Mouse (Mus musculus) midbrain, embryonic 10.5 days (tissue): ENCODE measurements around the gene Mafk. TPM values are rescaled to one million over a fixed set of nuclear protein-coding genes. Genes with fewer than 3 reads are reported as not detected.

Experiments
- DNase-seq: peaks from one replicate; pipeline ENCODE4 v3.0.0-alpha.2; 2017; ENCODE audit warnings: low spot score
- H3K27ac ChIP-seq: fragments of 300-500 bp; sonication (generic); replicated peaks from 2 replicates; pipeline ENCODE4 v1.5.1; 2016; ENCODE audit warnings: mild to moderate bottlenecking
- H3K27me3 ChIP-seq: fragments of 300-500 bp; sonication (generic); 2 replicates; pipeline ENCODE4 v1.6.1; 2016; ENCODE audit warnings: low read depth, mild to moderate bottlenecking; ENCODE audit not compliant: poor library complexity, severe bottlenecking
- H3K36me3 ChIP-seq: fragments of 300-500 bp; sonication (generic); 2 replicates; pipeline ENCODE4 v1.6.1; 2016; ENCODE audit warnings: mild to moderate bottlenecking, moderate library complexity
- H3K4me1 ChIP-seq: fragments of 300-500 bp; sonication (generic); 2 replicates; pipeline ENCODE4 v1.6.1; 2016
- H3K4me3 ChIP-seq: fragments of 300-500 bp; sonication (generic); 2 replicates; pipeline ENCODE4 v1.5.1; 2016; ENCODE audit warnings: mild to moderate bottlenecking, moderate library complexity
- H3K9me3 ChIP-seq: fragments of 300-500 bp; sonication (generic); replicated peaks from 2 replicates; pipeline ENCODE4 v1.6.1; 2016; ENCODE audit warnings: mild to moderate bottlenecking
- WGBS: fragments of 180-500 bp; shearing (Covaris S2); methylation state at CpG from one replicate; pipeline ENCODE4 v1.1.7; 2016; 5-methylcytosine and 5-hydroxymethylcytosine counted together
- polyA plus RNA-seq: library from polyadenylated mRNA; unstranded; fragments of >200 nt; fragmentation: Nextera tagmentation; extraction: Ambion mirVana; gene quantifications from 2 replicates; pipeline ENCODE4 v1.2.1, GENCODE M21; 2016

Mafk gene
- polyA plus RNA-seq, 1 experiment from 2014 or later = 9.7 TPM

DNA sequence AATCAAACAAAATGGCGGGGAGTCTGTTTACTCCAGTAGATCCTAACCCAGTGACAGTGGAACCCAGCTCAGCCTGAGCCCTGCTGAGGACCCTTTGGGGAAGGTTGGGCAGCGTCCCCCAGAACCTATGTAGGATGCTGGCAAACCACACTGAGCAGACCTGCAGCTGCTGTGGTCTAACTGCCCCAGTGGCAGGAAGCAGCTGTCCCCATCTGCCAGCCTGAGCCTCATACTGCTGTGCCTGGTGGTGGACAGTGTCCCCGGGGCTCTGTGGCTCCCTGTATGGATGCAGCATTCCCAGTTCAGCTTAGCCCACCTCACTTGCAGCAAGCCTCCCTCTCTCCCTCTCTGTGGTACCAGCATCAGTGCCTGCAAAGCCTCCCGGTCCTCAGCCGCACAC lies 14.3 kb upstream of the Mafk start:
- H3K36me3 ChIP-seq = peaks cover 23% of the 10 kb centered on the region
- no peak for DNase-seq
- H3K4me1 ChIP-seq = peaks cover 13% of the 10 kb centered on the region
- no peaks in the 10 kb centered on the region for H3K27me3 ChIP-seq
- H3K9me3 ChIP-seq = no peaks in the 10 kb centered on the region
- H3K27ac ChIP-seq = no peak overlapping the region
- 83% methylated on average over 5 of the region's 5 CpGs for WGBS
- no peak overlapping the region for H3K4me3 ChIP-seq

DNA sequence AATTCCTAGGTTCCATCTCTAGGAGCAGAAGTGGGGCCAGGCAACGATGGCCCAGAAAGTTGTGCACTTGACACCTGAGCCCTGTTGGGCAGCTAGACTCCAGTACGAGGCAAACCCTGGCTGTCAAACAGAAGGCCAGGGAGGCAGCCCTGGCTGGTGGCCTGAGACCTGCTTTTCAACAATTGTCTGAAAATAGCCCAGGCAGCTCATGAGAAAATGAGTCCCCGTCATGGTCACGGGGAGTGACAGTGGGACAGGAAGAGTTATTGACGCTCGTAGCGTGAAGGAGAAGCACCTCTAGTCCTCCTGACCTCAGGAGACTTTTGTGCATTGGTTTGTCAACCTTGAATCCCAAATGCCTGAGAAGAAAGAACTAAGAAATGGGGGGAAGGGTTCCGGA lies 9.9 kb upstream of the Mafk start:
- Histone ChIP-seq H3K4me1 (no peaks in the 10 kb centered on the region), H3K9me3 (no peaks in the 10 kb centered on the region), H3K4me3 (no peak overlapping the region), H3K27ac (no peak overlapping the region), H3K27me3 (no peaks in the 10 kb centered on the region), H3K36me3 (no peaks in the 10 kb centered on the region)
- no peak for DNase-seq
- 87% methylated on average over 8 of the region's 8 CpGs for WGBS

DNA sequence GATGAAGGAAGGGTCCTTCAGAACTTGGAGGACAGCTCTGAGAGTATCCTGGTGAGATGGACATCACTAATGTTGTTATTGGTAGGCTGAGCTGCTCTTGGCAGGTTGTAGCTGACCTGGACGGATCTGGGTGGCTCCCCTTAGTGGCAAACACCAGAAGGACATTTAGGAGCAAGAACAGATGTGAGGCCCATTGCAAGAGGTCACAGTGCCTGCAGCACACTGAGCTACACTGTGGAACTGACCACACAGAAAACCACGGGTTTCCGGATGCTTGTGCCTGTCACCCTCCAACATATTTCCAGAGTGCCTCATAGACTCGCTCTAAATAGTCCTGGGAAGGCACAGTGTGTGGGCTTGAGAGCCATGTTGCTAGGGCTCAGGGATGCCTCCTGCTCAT lies 1.8 kb upstream of the Mafk start:
- no peak overlapping the region for H3K4me3 ChIP-seq
- 60% methylated on average over 4 of the region's 4 CpGs for WGBS

DNA sequence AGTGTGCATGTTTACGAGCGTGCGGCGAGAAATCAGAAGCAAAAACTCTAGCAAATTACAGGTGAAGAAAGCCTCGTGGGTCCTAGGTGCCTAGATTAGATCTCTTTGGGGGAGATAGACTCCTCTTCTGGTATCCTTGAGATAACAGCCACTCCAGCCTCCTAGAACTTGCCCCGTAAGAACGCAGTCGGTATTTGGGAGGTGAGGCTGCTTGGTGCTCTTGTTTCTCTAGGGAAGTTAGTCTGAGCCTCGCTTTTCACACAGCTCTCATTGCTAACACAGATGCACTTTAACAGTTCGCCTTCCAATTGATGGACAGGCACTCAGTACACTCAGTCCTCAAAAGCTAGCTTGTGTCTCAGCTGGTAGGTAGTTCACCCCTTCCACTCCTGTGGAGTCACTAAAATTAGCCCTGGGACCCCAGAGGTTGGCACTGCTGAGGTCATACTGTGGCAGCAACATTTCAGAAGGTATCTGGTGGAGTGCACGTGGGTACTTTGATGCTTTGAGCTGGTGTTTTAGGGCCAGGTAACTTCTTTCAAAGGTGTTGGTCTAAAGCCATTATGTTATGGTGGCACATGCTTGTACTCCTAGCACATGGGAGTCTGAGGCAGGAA lies 954 bp downstream of the Mafk start:
- peak overlapping the region; percentile 82 for H3K27ac ChIP-seq
- no peaks in the 10 kb centered on the region for H3K9me3 ChIP-seq
- H3K27me3 ChIP-seq = peaks cover 26% of the 10 kb centered on the region
- WGBS = 25% methylated on average over 11 of the region's 11 CpGs
- DNase-seq = no peak
- H3K36me3 ChIP-seq = no peaks in the 10 kb centered on the region
- peak overlapping the region; percentile 93 for H3K4me3 ChIP-seq
- H3K4me1 ChIP-seq = peaks cover 63% of the 10 kb centered on the region

More for the DNA sequence above, 1.8 kb upstream of the Mafk start:
- H3K9me3 ChIP-seq = no peaks in the 10 kb centered on the region
- no peak for DNase-seq
- H3K36me3 ChIP-seq = no peaks in the 10 kb centered on the region
- H3K27me3 ChIP-seq = peaks cover 12% of the 10 kb centered on the region; the same call in 1 of the 2 replicates
- peaks cover 35% of the 10 kb centered on the region for H3K4me1 ChIP-seq
- H3K27ac ChIP-seq = no peak overlapping the region

DNA sequence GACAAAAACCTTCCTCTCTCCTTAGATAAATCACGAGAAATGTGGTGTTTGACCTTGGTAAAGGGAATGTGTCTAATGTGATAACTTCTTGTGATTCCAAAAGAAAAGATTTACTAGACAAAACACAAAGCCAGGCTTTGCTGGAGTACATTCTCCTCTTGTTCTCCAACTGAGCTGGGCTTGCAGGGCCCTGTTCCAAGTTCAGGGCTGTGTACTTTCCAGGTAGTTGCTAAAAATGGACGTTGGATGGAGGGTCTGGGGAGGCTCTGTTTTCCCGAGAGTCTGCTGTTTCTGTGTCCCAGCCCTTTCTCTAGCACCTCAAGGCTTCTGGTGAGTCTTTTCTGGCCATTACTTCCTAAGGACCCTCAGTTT lies 1.6 kb downstream of the Mafk start:
- DNase-seq = no peak
- H3K27ac ChIP-seq = no peak overlapping the region
- H3K4me1 ChIP-seq = peaks cover 70% of the 10 kb centered on the region
- WGBS = 61% methylated on average over 3 of the region's 3 CpGs
- H3K4me3 ChIP-seq = peak overlapping the region; percentile 93; the same call in 1 of the 2 replicates
- peaks cover 26% of the 10 kb centered on the region for H3K27me3 ChIP-seq
- H3K9me3 ChIP-seq = no peaks in the 10 kb centered on the region
- no peaks in the 10 kb centered on the region for H3K36me3 ChIP-seq

DNA sequence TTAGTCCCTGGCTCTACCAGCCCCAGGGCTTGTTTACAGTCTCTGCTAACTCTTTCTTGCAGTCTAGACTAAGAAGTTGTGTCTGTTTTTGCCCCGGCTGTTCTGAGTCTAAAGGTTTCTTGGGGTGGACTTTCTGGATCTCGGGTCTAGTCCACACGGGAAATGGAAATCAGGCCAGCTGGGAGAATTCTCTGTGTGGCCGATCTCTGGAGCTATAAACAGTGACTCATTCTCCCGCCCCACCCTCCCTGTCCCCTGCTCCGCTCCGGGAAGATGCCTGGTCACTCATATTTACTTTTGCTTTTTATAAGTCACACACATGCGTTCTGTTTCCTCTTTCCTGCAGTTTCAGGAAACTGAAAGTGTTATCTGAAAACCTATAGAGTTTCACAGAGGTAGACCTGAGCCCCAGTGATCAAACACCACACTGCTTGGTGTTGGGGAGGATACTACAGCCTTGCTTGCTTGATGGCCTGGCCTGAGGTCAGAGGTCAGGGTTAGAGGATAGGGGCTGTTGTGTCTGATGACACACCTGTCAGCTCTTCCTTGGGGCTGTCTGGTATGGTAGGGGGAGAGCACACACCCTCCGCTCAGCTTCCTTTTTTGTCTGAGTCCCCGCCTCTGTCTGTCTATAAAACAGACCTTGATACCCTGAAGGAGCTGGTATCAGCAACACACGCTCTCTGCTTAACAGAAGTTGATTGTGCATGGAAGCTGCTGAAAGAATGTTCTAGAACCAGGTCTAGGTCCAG lies 2.2 kb downstream of the Mafk start:
- 82% methylated on average over 11 of the region's 11 CpGs for WGBS
- DNase-seq = no peak
- H3K27me3 ChIP-seq = peaks cover 26% of the 10 kb centered on the region
- peaks cover 75% of the 10 kb centered on the region for H3K4me1 ChIP-seq
- H3K9me3 ChIP-seq = no peaks in the 10 kb centered on the region
- no peaks in the 10 kb centered on the region for H3K36me3 ChIP-seq
- H3K4me3 ChIP-seq = peak overlapping the region; percentile 93; the same call in 1 of the 2 replicates
- H3K27ac ChIP-seq = no peak overlapping the region

- no peaks in the 10 kb centered on the region for H3K9me3 ChIP-seq
- H3K36me3 ChIP-seq = peaks cover under 1% of the 10 kb centered on the region; the same call in 1 of the 2 replicates
- H3K4me1 ChIP-seq = peaks cover 81% of the 10 kb centered on the region
- no peak overlapping the region for H3K27ac ChIP-seq
- DNase-seq = no peak
- peaks cover 26% of the 10 kb centered on the region for H3K27me3 ChIP-seq
- WGBS = 88% methylated on average over 5 of the region's 5 CpGs
- H3K4me3 ChIP-seq = no peak overlapping the region
These were observed 2.8 kb downstream of the Mafk start for GRCm38 (mm10) chr5:139794137-139794536.

GRCm38 (mm10) chr5:139794938-139795337 lies 3.6 kb downstream of the Mafk start:
- H3K27me3 ChIP-seq = peaks cover 26% of the 10 kb centered on the region
- H3K9me3 ChIP-seq = no peaks in the 10 kb centered on the region
- H3K4me3 ChIP-seq = no peak overlapping the region
- WGBS = 76% methylated on average over 10 of the region's 10 CpGs
- 0 out of 2 replicates have a peak overlapping the region, but pooled peaks have one; percentile 88 for H3K27ac ChIP-seq
- H3K4me1 ChIP-seq = peaks cover 89% of the 10 kb centered on the region
- DNase-seq = no peak
- peaks cover 9% of the 10 kb centered on the region for H3K36me3 ChIP-seq

GRCm38 (mm10) chr5:139796001-139796620 lies 4.8 kb downstream of the Mafk start:
- H3K4me1 ChIP-seq = peaks cover 86% of the 10 kb centered on the region
- H3K27ac ChIP-seq = peak overlapping the region; percentile 88

GRCm38 (mm10) chr5:139796900-139797299 lies 5.6 kb downstream of the Mafk start:
- peak overlapping the region; percentile 46 for H3K4me3 ChIP-seq

More at GRCm38 (mm10) chr5:139796001-139796620, 4.8 kb downstream of the Mafk start:
- 80% methylated on average over 9 of the region's 9 CpGs for WGBS
- Histone ChIP-seq H3K36me3 (peaks cover 21% of the 10 kb centered on the region), H3K27me3 (peaks cover 29% of the 10 kb centered on the region), H3K9me3 (no peaks in the 10 kb centered on the region), H3K4me3 (no peak overlapping the region)
- DNase-seq = no peak

DNA sequence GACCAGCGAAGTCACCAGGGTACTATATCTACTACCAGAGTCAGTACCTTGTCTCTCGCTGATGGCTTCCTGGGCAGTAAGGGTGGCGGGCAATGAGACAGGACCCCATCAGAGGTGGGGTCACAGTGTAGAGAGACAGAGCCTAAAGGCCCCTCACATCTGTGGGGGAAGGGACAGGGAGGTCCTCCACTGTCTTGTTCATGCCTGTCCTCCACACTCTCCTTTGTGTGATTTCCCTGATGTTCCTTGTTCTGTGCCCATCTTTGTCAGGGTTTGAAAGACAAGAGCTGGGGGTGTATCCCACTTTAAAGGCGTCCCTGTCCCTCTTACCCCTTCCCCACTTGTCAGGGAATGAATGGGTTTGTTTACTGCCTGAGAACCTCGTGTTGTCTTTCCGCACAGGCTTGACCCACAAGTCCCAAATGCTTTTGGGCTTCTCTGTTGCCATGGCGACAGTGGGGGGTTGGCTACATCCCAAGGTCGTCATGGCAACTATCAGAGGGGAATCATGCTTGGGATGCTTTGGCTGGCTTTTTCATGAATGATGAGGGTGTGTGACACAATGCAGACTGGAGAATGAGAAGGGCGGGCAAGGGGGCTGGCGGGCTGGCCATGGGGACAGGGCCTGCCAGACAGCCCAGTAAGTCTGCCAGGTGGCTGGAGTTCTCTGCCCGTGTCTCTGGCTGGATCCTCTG lies 6.3 kb downstream of the Mafk start:
- H3K27ac ChIP-seq = peak overlapping the region; percentile 88
- H3K27me3 ChIP-seq = peaks cover 25% of the 10 kb centered on the region
- DNase-seq = peak; percentile 88
- peaks cover 71% of the 10 kb centered on the region for H3K4me1 ChIP-seq
- peaks cover 29% of the 10 kb centered on the region for H3K36me3 ChIP-seq
- WGBS = 20% methylated on average over 11 of the region's 11 CpGs
- peak overlapping the region; percentile 46 for H3K4me3 ChIP-seq
- H3K9me3 ChIP-seq = no peaks in the 10 kb centered on the region

More at GRCm38 (mm10) chr5:139796900-139797299, 5.6 kb downstream of the Mafk start:
- peaks cover 29% of the 10 kb centered on the region for H3K27me3 ChIP-seq
- peaks cover 78% of the 10 kb centered on the region for H3K4me1 ChIP-seq
- 31% methylated on average over 13 of the region's 13 CpGs for WGBS
- H3K36me3 ChIP-seq = peaks cover 27% of the 10 kb centered on the region
- H3K27ac ChIP-seq = peak overlapping the region; percentile 88
- no peaks in the 10 kb centered on the region for H3K9me3 ChIP-seq
- peak; percentile 54 for DNase-seq

- peak overlapping the region; percentile 88 for H3K27ac ChIP-seq
- 43% methylated on average over 12 of the region's 12 CpGs for WGBS
- H3K4me3 ChIP-seq = peak overlapping the region; percentile 46
- DNase-seq = no peak
- H3K4me1 ChIP-seq = peaks cover 71% of the 10 kb centered on the region
- H3K9me3 ChIP-seq = no peaks in the 10 kb centered on the region
- peaks cover 18% of the 10 kb centered on the region for H3K27me3 ChIP-seq
- H3K36me3 ChIP-seq = peaks cover 29% of the 10 kb centered on the region
These were observed 7.0 kb downstream of the Mafk start for GRCm38 (mm10) chr5:139798168-139798900.
